Mouse (Mus musculus) cerebellum, postnatal 4 days (tissue): ENCODE measurements at regions not wholly inside any gene's neighbourhood (a gene's known extent, or its start where the extent isn't known, plus 50 kb on each side); places are given as distances from the start of the nearest gene placed in this dataset.

Experiments
- DNase-seq, 2 experiments: peaks; one replicate each; pipeline ENCODE4 v3.0.0; 2022; ENCODE audit warnings: low spot score in 2 of 2, mixed read lengths in 1 of 2

GRCm38 (mm10) chr12:9921591-9922198 is 351.8 kb downstream of the Osr1 start:
- no peak for DNase-seq

- DNase-seq = no peak
Measured at GRCm38 (mm10) chr12:9924561-9924960, 354.6 kb downstream of the Osr1 start.

- DNase-seq = no peak
Measured at GRCm38 (mm10) chr12:9934158-9934557, 364.2 kb downstream of the Osr1 start.

- no peak for DNase-seq
Measured at GRCm38 (mm10) chr12:9941357-9941756, 371.4 kb downstream of the Osr1 start.

GRCm38 (mm10) chr12:9941823-9942222 is 371.9 kb downstream of the Osr1 start:
- no peak for DNase-seq

- no peak for DNase-seq
Measured at GRCm38 (mm10) chr12:9948784-9949183, 378.9 kb downstream of the Osr1 start.

GRCm38 (mm10) chr12:9952372-9952771 is 382.5 kb downstream of the Osr1 start:
- DNase-seq = no peak

- DNase-seq = no peak
Measured at GRCm38 (mm10) chr12:9954178-9954888, 384.4 kb downstream of the Osr1 start.

GRCm38 (mm10) chr12:9969390-9969789 is 399.5 kb downstream of the Osr1 start:
- DNase-seq = no peak

GRCm38 (mm10) chr12:9970771-9971170 is 399.0 kb upstream of the Nt5c1b start:
- DNase-seq = no peak

- DNase-seq = peak in 1 of 2 experiments; percentile 1
Measured at GRCm38 (mm10) chr12:9978494-9979112, 391.2 kb upstream of the Nt5c1b start.

- DNase-seq = no peak
Measured at GRCm38 (mm10) chr12:9979113-9979507, 390.7 kb upstream of the Nt5c1b start.

GRCm38 (mm10) chr12:9991305-9991704 is 378.5 kb upstream of the Nt5c1b start:
- no peak for DNase-seq

- no peak for DNase-seq
Measured at GRCm38 (mm10) chr12:9995670-9996069, 374.1 kb upstream of the Nt5c1b start.

GRCm38 (mm10) chr12:9996455-9997189 is 373.2 kb upstream of the Nt5c1b start:
- no peak for DNase-seq

GRCm38 (mm10) chr12:9997190-9997561 is 372.6 kb upstream of the Nt5c1b start:
- DNase-seq = no peak

GRCm38 (mm10) chr12:9997571-9997970 is 372.2 kb upstream of the Nt5c1b start:
- no peak for DNase-seq

- DNase-seq = no peak
Measured at GRCm38 (mm10) chr12:9999933-10000332, 369.8 kb upstream of the Nt5c1b start.

GRCm38 (mm10) chr12:10008473-10008872 is 361.3 kb upstream of the Nt5c1b start:
- no peak for DNase-seq

GRCm38 (mm10) chr12:10016710-10017581 is 352.8 kb upstream of the Nt5c1b start:
- no peak for DNase-seq

GRCm38 (mm10) chr12:10035479-10035878 is 334.3 kb upstream of the Nt5c1b start:
- no peak for DNase-seq
